Mouse (Mus musculus) lung, embryonic 16.5 days (tissue): Measurements from ENCODE around the gene Foxp4. TPM values are rescaled to one million over a fixed set of nuclear protein-coding genes. Genes with fewer than 3 reads are reported as not detected.
A peak's percentile ranks its signal among the peaks of the same experiment; 100 is the strongest.

ENCODE experiments used
- ATAC-seq: fragments of 200-750 bp; cut with Nextera tagmentation; 2 replicates; pipeline ENCODE4 v1.8.0; 2017; ENCODE audit warnings: low read depth, mild to moderate bottlenecking, moderate library complexity
- H3K27ac ChIP-seq: fragments of 300-500 bp; sonication (generic); 2 replicates; pipeline ENCODE4 v1.5.1; 2014; ENCODE audit warnings: mild to moderate bottlenecking, control low read depth, low read length
- H3K27me3 ChIP-seq: fragments of 300-500 bp; sonication (generic); 2 replicates; pipeline ENCODE4 v1.6.1; 2014; ENCODE audit warnings: low read depth, low read length, mixed read lengths; ENCODE audit not compliant: control insufficient read depth, insufficient read depth
- H3K36me3 ChIP-seq: fragments of 300-500 bp; sonication (generic); 2 replicates; pipeline ENCODE4 v1.6.1; 2014; ENCODE audit warnings: low read length; ENCODE audit not compliant: control insufficient read depth, insufficient read depth
- H3K4me1 ChIP-seq: fragments of 300-500 bp; sonication (generic); replicated peaks from 2 replicates; pipeline ENCODE4 v1.6.1; 2014; ENCODE audit warnings: low read length, mixed read lengths; ENCODE audit not compliant: control insufficient read depth, insufficient read depth
- H3K4me2 ChIP-seq: fragments of 300-500 bp; sonication (generic); 2 replicates; pipeline ENCODE4 v1.6.1; 2014; ENCODE audit warnings: low read depth, low read length, control low read depth
- H3K4me3 ChIP-seq: fragments of 300-500 bp; sonication (generic); 2 replicates; pipeline ENCODE4 v1.5.1; 2014; ENCODE audit warnings: mild to moderate bottlenecking, low read length, control low read depth
- H3K9ac ChIP-seq: fragments of 300-500 bp; sonication (generic); 2 replicates; pipeline ENCODE4 v1.6.1; 2014; ENCODE audit warnings: low read length, control low read depth
- H3K9me3 ChIP-seq: fragments of 300-500 bp; sonication (generic); 2 replicates; pipeline ENCODE4 v1.6.1; 2016; ENCODE audit warnings: low read length; ENCODE audit not compliant: control insufficient read depth
- WGBS: fragments of 180-500 bp; shearing (Covaris S2); extraction: QIAGEN DNeasy Blood & Tissue Kit; methylation state at CpG from one replicate; pipeline ENCODE4 v1.1.7; 2014; 5-methylcytosine and 5-hydroxymethylcytosine counted together
- polyA plus RNA-seq: library from polyadenylated mRNA; unstranded; fragments of >200 nt; fragmentation: Nextera tagmentation; extraction: Ambion mirVana; gene quantifications from 2 replicates; pipeline ENCODE4 v1.2.1, GENCODE M21; 2015

Foxp4 gene
- polyA plus RNA-seq, 1 experiment from 2014 or later = 13.6 TPM

- H3K9me3 ChIP-seq = no peaks in the 10 kb centered on the region
- H3K9ac ChIP-seq = no peak overlapping the region
- no peaks in the 10 kb centered on the region for H3K36me3 ChIP-seq
- 47% methylated on average over 6 of the region's 6 CpGs for WGBS
- no peaks in the 10 kb centered on the region for H3K4me1 ChIP-seq
- no peak overlapping the region for H3K4me3 ChIP-seq
- no peak overlapping the region for H3K27ac ChIP-seq
- no peak overlapping the region for H3K4me2 ChIP-seq
- no peaks in the 10 kb centered on the region for H3K27me3 ChIP-seq
- ATAC-seq = no peak
Observed at GRCm38 (mm10) chr17:47938839-47939238, 14.4 kb upstream of the Foxp4 start.

GRCm38 (mm10) chr17:47937926-47938600, 13.6 kb upstream of the Foxp4 start:
- ATAC-seq = no peak
- 60% methylated on average over 10 of the region's 10 CpGs for WGBS

GRCm38 (mm10) chr17:47936591-47936990, 12.1 kb upstream of the Foxp4 start:
- Histone ChIP-seq H3K4me1 (no peaks in the 10 kb centered on the region), H3K4me2 (no peak overlapping the region), H3K27ac (no peak overlapping the region), H3K27me3 (no peaks in the 10 kb centered on the region), H3K4me3 (no peak overlapping the region), H3K9ac (no peak overlapping the region), H3K36me3 (no peaks in the 10 kb centered on the region), H3K9me3 (no peaks in the 10 kb centered on the region)
- ATAC-seq = no peak
- 69% methylated on average over 4 of the region's 4 CpGs for WGBS

More at GRCm38 (mm10) chr17:47937926-47938600, 13.6 kb upstream of the Foxp4 start:
- H3K36me3 ChIP-seq = no peaks in the 10 kb centered on the region
- no peak overlapping the region for H3K4me2 ChIP-seq
- no peaks in the 10 kb centered on the region for H3K27me3 ChIP-seq
- H3K4me1 ChIP-seq = no peaks in the 10 kb centered on the region
- H3K9ac ChIP-seq = no peak overlapping the region
- no peak overlapping the region for H3K4me3 ChIP-seq
- H3K9me3 ChIP-seq = no peaks in the 10 kb centered on the region
- H3K27ac ChIP-seq = no peak overlapping the region

- Histone ChIP-seq H3K4me3 (no peak overlapping the region), H3K36me3 (no peaks in the 10 kb centered on the region), H3K4me1 (peaks cover 6% of the 10 kb centered on the region), H3K9me3 (no peaks in the 10 kb centered on the region), H3K4me2 (no peak overlapping the region), H3K9ac (no peak overlapping the region), H3K27ac (no peak overlapping the region), H3K27me3 (no peaks in the 10 kb centered on the region)
- WGBS = 90% methylated on average over 4 of the region's 4 CpGs
- ATAC-seq = no peak
Observed at GRCm38 (mm10) chr17:47929431-47929830, 5.0 kb upstream of the Foxp4 start.

GRCm38 (mm10) chr17:47925988-47926387, 1.5 kb upstream of the Foxp4 start:
- no peaks in the 10 kb centered on the region for H3K36me3 ChIP-seq
- WGBS = 24% methylated on average over 10 of the region's 10 CpGs
- peak overlapping the region; percentile 66 for H3K4me3 ChIP-seq
- peak overlapping the region; percentile 99 for H3K27ac ChIP-seq
- H3K9ac ChIP-seq = peak overlapping the region; percentile 80; the same call in 1 of the 2 replicates
- peak overlapping the region; percentile 87 for H3K4me2 ChIP-seq
- peaks cover 22% of the 10 kb centered on the region for H3K4me1 ChIP-seq
- no peaks in the 10 kb centered on the region; the same call in 1 of the 2 replicates for H3K27me3 ChIP-seq
- no peak for ATAC-seq
- H3K9me3 ChIP-seq = no peaks in the 10 kb centered on the region

- Histone ChIP-seq H3K4me3 (peak overlapping the region; percentile 66), H3K36me3 (no peaks in the 10 kb centered on the region), H3K27ac (peak overlapping the region; percentile 99), H3K9me3 (no peaks in the 10 kb centered on the region), H3K4me2 (peak overlapping the region; percentile 87), H3K27me3 (no peaks in the 10 kb centered on the region; the same call in 1 of the 2 replicates), H3K9ac (peak overlapping the region; percentile 80), H3K4me1 (peaks cover 27% of the 10 kb centered on the region)
- WGBS = 2% methylated on average over 13 of the region's 13 CpGs
- ATAC-seq = peak; percentile 3; the same call in 1 of the 2 replicates
Observed at GRCm38 (mm10) chr17:47925340-47925926, 988 bp upstream of the Foxp4 start.

GRCm38 (mm10) chr17:47923678-47924382, 615 bp downstream of the Foxp4 start:
- ATAC-seq = peak; percentile 56
- Histone ChIP-seq H3K4me1 (peaks cover 36% of the 10 kb centered on the region), H3K4me2 (peak overlapping the region; percentile 87), H3K36me3 (no peaks in the 10 kb centered on the region), H3K4me3 (peak overlapping the region; percentile 66), H3K9ac (peak overlapping the region; percentile 80), H3K27ac (peak overlapping the region; percentile 99), H3K27me3 (no peaks in the 10 kb centered on the region; the same call in 1 of the 2 replicates), H3K9me3 (no peaks in the 10 kb centered on the region)
- under 1% methylated on average over 48 of the region's 65 CpGs for WGBS

- Histone ChIP-seq H3K4me2 (peak overlapping the region; percentile 87), H3K9ac (peak overlapping the region; percentile 80), H3K4me3 (peak overlapping the region; percentile 66), H3K9me3 (no peaks in the 10 kb centered on the region), H3K27me3 (no peaks in the 10 kb centered on the region; the same call in 1 of the 2 replicates), H3K36me3 (no peaks in the 10 kb centered on the region), H3K4me1 (peaks cover 36% of the 10 kb centered on the region), H3K27ac (peak overlapping the region; percentile 99)
- no peak for ATAC-seq
- under 1% methylated on average over 28 of the region's 28 CpGs for WGBS
Observed at GRCm38 (mm10) chr17:47923011-47923677, 1.3 kb downstream of the Foxp4 start.
